Mouse (Mus musculus) cerebellum, postnatal 10 days (tissue): ENCODE results near the gene Irf1.

Experiments
- DNase-seq, 2 experiments: peaks; one replicate each; pipeline ENCODE4 v3.0.0; 2021; ENCODE audit warnings: mixed read lengths in 2 of 2

Gene Irf1

GRCm38 (mm10) chr11:53786058-53787031, 16.5 kb downstream of the Irf1 start:
- peak in 1 of 2 experiments; percentile 39 for DNase-seq

DNA sequence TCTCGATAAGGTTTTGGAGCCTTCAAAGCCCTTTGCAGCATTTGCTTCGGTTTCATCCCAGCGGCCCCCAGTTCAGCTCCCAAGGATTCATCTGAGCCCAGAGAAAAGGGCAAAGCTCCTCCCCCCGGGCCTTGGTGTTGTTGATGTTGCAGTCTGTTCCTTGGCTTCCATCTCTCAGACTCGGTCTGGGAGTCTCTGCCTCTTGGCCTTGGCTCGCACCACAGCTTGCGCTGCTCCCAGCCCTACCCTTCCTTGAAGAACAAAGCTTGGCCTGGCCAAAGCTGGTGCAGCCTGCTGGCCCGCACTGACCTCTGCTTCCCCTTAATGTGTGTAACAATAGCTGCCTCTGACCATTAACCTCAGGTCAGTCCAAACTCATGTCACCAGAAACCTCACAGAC, 18.4 kb downstream of the Irf1 start:
- peak in 1 of 2 experiments; percentile 25 for DNase-seq

- DNase-seq: no peak
These were observed 19.5 kb downstream of the Irf1 start for GRCm38 (mm10) chr11:53789277-53789676.

GRCm38 (mm10) chr11:53792986-53793385, 23.2 kb downstream of the Irf1 start:
- DNase-seq: peak; percentile 77

GRCm38 (mm10) chr11:53794015-53794414, 24.2 kb downstream of the Irf1 start:
- DNase-seq: peak; percentile 37 to 38

- DNase-seq: peak; percentile 43 to 60
These were observed 25.1 kb downstream of the Irf1 start for GRCm38 (mm10) chr11:53794671-53795557.

DNA sequence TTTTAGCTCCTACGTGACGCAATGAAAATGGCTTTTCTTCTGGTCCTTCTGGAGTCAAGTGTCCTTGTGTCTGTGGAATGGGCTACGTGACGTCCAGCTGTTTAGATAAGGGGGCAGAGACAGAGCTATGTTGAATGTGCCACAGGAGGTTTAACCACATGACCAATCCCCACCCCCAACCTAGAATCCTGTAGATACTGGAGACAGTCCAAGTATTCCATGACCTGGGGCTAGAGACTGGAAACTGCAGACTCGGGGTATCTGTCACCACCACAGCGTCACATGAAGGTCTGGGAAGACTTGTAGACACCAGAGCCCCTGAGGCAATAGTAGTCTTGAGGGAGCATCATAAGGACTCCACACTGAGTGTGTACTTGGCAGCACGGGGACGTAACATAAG, 26.0 kb downstream of the Irf1 start:
- no peak for DNase-seq

DNA sequence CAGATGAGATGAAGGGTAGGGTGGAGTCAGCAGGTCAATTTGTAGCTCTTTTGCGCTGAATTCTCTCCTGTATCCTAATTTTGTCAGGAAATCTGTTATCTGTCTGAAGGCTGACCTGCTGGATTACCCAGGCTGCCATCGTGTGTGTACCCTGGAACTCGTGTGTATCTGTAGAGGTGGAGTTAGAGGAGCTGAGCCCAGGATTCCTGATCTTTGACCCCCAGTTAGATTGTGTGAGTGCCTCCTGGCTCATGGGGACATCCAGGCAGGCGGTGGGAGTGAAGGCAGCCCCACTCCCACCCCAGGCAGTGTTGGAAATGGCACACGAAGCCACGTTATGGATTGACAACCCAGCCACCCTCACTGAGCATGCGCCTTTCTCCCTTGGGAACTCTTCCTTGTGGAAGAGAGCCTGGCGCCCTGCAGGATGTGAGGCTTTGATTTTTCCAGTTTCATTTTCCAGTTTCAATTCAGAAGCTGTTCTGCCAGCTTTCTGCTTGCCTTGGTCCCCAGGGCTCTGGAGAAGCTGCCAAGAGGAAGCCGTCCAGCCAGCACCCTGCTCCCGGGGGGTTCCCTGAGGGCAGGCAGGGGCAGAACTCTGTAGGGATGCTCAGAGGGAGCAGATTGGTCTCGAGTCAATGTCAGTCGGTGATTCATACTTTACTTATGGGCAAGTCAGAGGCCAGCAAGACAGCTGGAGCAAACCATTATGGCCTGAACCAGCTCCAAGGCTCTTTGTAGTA, 26.8 kb downstream of the Irf1 start:
- DNase-seq: peak in 1 of 2 experiments; percentile 44

- DNase-seq: no peak
These were observed 27.6 kb downstream of the Irf1 start for GRCm38 (mm10) chr11:53797386-53797920.

- peak; percentile 46 to 60 for DNase-seq
These were observed 28.4 kb downstream of the Irf1 start for GRCm38 (mm10) chr11:53798041-53798711.

- no peak for DNase-seq
These were observed 30.2 kb downstream of the Irf1 start for GRCm38 (mm10) chr11:53800036-53800435.

GRCm38 (mm10) chr11:53800975-53801374, 31.2 kb downstream of the Irf1 start:
- no peak for DNase-seq

DNA sequence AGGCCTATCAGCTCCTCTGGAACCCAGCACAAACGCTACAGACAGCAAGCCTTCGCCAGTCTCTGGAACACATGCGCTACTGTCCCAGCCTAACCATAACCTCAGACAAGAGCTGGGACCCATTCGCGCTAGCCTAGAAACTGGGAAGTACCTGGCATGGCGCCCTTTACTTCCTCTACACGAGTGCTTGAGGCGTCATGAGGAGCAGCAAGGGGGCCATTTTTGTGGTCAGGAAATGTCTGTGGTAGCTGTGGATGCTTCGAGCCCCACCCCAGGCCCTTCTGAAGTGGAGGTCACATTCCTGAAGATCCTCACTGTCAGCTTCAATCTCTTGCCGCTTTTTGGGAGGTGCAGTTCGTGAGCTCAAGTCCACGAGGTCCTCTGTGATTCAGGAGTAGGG, 33.3 kb downstream of the Irf1 start:
- DNase-seq: no peak

- DNase-seq: no peak
These were observed 33.7 kb downstream of the Irf1 start for GRCm38 (mm10) chr11:53803494-53803893.

- no peak for DNase-seq
These were observed 34.9 kb downstream of the Irf1 start for GRCm38 (mm10) chr11:53804569-53805344.

DNA sequence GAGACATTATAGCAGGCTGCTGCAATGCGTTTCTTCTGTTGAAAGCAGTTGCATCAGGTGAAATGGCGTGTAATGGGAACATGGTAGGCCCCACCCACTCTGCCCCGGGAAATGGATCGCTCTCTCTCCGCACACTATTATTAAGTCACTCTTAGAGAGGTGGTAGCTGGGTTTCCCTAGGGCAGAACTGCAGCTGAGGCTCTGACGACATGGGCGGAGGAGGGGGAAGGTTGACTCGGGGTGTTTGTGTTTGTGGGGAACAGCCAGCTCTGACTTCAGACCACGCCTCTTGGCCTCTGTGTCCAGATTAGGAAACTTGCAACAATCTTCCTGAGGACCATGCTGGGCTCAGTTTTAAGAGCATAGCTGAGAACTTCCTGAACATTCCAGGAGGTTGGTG, 36.0 kb downstream of the Irf1 start:
- no peak for DNase-seq

- DNase-seq: no peak
These were observed 39.5 kb downstream of the Irf1 start for GRCm38 (mm10) chr11:53809354-53809753.

DNA sequence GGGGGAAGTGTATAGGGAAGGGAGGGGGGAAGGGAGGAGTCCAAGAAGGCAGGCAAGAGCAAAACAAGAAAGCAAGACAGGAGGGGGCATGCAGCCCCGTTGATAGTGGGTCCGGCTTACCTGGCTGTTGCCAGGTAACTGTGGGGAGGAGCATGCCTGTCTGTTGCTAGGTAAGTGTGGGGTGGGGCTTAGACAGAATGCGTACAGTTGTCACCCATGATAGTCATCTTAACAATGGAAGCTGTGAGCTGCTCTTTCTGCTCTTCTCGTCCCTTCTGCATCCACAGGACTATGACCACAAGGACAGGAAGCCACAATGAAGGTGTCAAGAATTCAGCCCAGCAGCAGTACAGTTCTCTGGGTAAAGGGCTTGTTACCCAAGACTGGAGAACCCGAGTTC, 40.3 kb downstream of the Irf1 start:
- DNase-seq: no peak

DNA sequence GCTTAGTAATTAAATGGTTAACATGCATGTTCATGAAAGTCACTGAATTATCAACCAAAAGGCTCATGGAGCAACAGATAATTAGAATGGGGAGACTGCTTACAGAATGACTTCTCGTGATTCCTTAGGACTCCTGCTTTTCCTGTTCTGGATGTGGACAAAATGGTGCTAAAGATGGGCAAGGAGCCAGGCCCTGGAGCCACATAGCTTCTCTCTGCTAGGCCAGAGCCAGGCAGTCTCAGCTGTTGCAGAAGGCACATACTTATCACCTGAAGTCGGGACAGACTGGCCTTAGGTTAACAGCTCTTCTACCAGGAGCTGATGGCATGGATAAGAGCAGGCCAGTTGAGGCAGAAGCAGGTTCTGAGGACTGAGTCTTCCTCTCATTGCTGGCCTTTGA, 40.9 kb downstream of the Irf1 start:
- DNase-seq: no peak

DNA sequence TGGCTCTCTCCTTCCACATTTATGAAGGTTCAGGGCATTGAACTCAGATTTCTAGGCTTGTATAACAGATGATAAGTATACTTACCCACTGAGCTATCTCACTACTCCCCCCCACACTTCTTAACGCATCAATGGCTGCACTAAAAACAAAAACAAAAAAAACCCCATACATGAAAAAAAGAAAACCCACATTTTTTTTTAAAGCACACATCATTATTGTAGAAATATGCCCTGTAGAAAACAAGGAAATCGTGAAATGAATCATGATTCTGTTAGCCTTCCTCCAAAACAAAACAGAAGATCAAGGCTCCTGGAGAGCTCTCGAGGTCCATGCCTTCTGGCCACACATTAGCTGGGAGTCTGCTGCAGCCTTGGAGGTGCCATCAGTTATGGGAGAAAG, 41.5 kb downstream of the Irf1 start:
- no peak for DNase-seq
